Mouse (Mus musculus) cerebellum, adult 2 months (tissue): ENCODE measurements around the gene Parn. TPM values are rescaled to one million over a fixed set of nuclear protein-coding genes. Genes with fewer than 3 reads are reported as not detected.
A peak's percentile ranks its signal among the peaks of the same experiment; 100 is the strongest.

ENCODE experiments used
- DNase-seq, 2 experiments: peaks; one replicate each; pipeline ENCODE4 v3.0.0; 2021
- H3K27ac ChIP-seq: fragments of 200-500 bp; 2 replicates; pipeline ENCODE4 v1.5.1; 2012; ENCODE audit warnings: low read length, control low read depth, inconsistent platforms; ENCODE audit not compliant: insufficient read depth
- H3K27me3 ChIP-seq: fragments of 200-500 bp; 2 replicates; pipeline ENCODE4 v1.6.1; 2012; ENCODE audit warnings: inconsistent platforms, mild to moderate bottlenecking, low read length, moderate library complexity; ENCODE audit not compliant: control insufficient read depth, insufficient read depth
- H3K4me1 ChIP-seq: fragments of 200-500 bp; 2 replicates; pipeline ENCODE4 v1.6.1; 2011; ENCODE audit warnings: low read length; ENCODE audit not compliant: control insufficient read depth, insufficient read depth
- H3K4me3 ChIP-seq: fragments of 200-500 bp; replicated peaks from 2 replicates; pipeline ENCODE3; 2011; ENCODE audit warnings: mild to moderate bottlenecking, low read depth, low read length, control low read depth; ENCODE audit not compliant: insufficient read depth
- CTCF ChIP-seq: fragments of 200-500 bp; IDR thresholded peaks from 2 replicates; pipeline ENCODE4 v1.5.1; 2011; ENCODE audit warnings: low read depth, mild to moderate bottlenecking, control low read depth, low read length, moderate library complexity, borderline replicate concordance; ENCODE audit not compliant: insufficient read depth
- POLR2A ChIP-seq: fragments of 200-500 bp; IDR thresholded peaks from 2 replicates; pipeline ENCODE4 v1.6.1; 2011; ENCODE audit warnings: low read length, control low read depth, borderline replicate concordance; ENCODE audit not compliant: insufficient read depth
- WGBS: fragments of 180-500 bp; shearing (Covaris S2); methylation state at CpG from one replicate; pipeline ENCODE4 v1.1.7; 2018; 5-methylcytosine and 5-hydroxymethylcytosine counted together
- polyA plus RNA-seq: library from polyadenylated mRNA; depleted of rRNA; stranded (reverse); fragments of >200 nt; gene quantifications from 2 replicates; pipeline ENCODE4 v1.2.3, GENCODE M21; 2012

Gene Parn
- polyA plus RNA-seq, 1 experiment: 25.6 TPM

GRCm38 (mm10) chr16:13556954-13557470 lies 111.0 kb downstream of the Parn start:
- no peak for TF ChIP-seq CTCF
- TF ChIP-seq POLR2A: no peak
- Histone ChIP-seq H3K27me3 (no peaks in the 10 kb centered on the region), H3K4me1 (no peaks in the 10 kb centered on the region), H3K27ac (no peak overlapping the region), H3K4me3 (no peak overlapping the region)
- no peak for DNase-seq
- WGBS: 79% methylated on average over 9 of the region's 9 CpGs

GRCm38 (mm10) chr16:13556446-13556845 lies 111.5 kb downstream of the Parn start:
- DNase-seq: no peak
- 93% methylated on average over 7 of the region's 7 CpGs for WGBS
- Histone ChIP-seq H3K4me1 (no peaks in the 10 kb centered on the region), H3K27me3 (no peaks in the 10 kb centered on the region), H3K4me3 (no peak overlapping the region), H3K27ac (no peak overlapping the region)
- TF ChIP-seq POLR2A (no peak), CTCF (no peak)

GRCm38 (mm10) chr16:13550667-13551066 lies 117.3 kb downstream of the Parn start:
- 95% methylated on average over 3 of the region's 3 CpGs for WGBS
- H3K27me3 ChIP-seq: no peaks in the 10 kb centered on the region
- TF ChIP-seq POLR2A: no peak
- no peak for TF ChIP-seq CTCF
- no peaks in the 10 kb centered on the region for H3K4me1 ChIP-seq
- no peak overlapping the region for H3K4me3 ChIP-seq
- DNase-seq: no peak
- no peak overlapping the region for H3K27ac ChIP-seq

GRCm38 (mm10) chr16:13549976-13550375 lies 118.0 kb downstream of the Parn start:
- DNase-seq: no peak
- WGBS: 73% methylated on average over 2 of the region's 2 CpGs
- Histone ChIP-seq H3K4me3 (no peak overlapping the region), H3K27ac (no peak overlapping the region), H3K4me1 (no peaks in the 10 kb centered on the region), H3K27me3 (no peaks in the 10 kb centered on the region)
- TF ChIP-seq CTCF (no peak), POLR2A (no peak)

GRCm38 (mm10) chr16:13541816-13542215 lies 126.2 kb downstream of the Parn start:
- no peak overlapping the region for H3K27ac ChIP-seq
- TF ChIP-seq POLR2A: no peak
- TF ChIP-seq CTCF: no peak
- 28% methylated on average over 4 of the region's 4 CpGs for WGBS
- H3K4me1 ChIP-seq: no peaks in the 10 kb centered on the region
- no peaks in the 10 kb centered on the region for H3K27me3 ChIP-seq
- DNase-seq: peak in 1 of 2 experiments; percentile 29
- no peak overlapping the region for H3K4me3 ChIP-seq

GRCm38 (mm10) chr16:13541121-13541747 lies 126.7 kb downstream of the Parn start:
- DNase-seq: no peak
- no peak for TF ChIP-seq CTCF
- no peak for TF ChIP-seq POLR2A
- Histone ChIP-seq H3K27ac (no peak overlapping the region), H3K4me3 (no peak overlapping the region), H3K4me1 (no peaks in the 10 kb centered on the region), H3K27me3 (no peaks in the 10 kb centered on the region)
- 73% methylated on average over 15 of the region's 15 CpGs for WGBS

- 61% methylated on average over 9 of the region's 9 CpGs for WGBS
- H3K27ac ChIP-seq: no peak overlapping the region
- no peak for DNase-seq
- TF ChIP-seq CTCF (no peak), POLR2A (no peak)
- no peaks in the 10 kb centered on the region for H3K27me3 ChIP-seq
- H3K4me3 ChIP-seq: no peak overlapping the region
- H3K4me1 ChIP-seq: no peaks in the 10 kb centered on the region
These were observed 128.9 kb downstream of the Parn start for GRCm38 (mm10) chr16:13538933-13539648.

- Histone ChIP-seq H3K4me1 (no peaks in the 10 kb centered on the region), H3K27ac (no peak overlapping the region), H3K4me3 (no peak overlapping the region), H3K27me3 (no peaks in the 10 kb centered on the region)
- no peak for DNase-seq
- no peak for TF ChIP-seq POLR2A
- no peak for TF ChIP-seq CTCF
- WGBS: 44% methylated on average over 13 of the region's 13 CpGs
These were observed 129.6 kb downstream of the Parn start for GRCm38 (mm10) chr16:13538213-13538932.
